Mouse (Mus musculus): ENCODE results near the gene Elfn1. TPM values are rescaled to one million over a fixed set of nuclear protein-coding genes. Genes with fewer than 3 reads are reported as not detected.

Gene Elfn1
- polyA plus RNA-seq, 1 experiment from 2014 or later = 0.24 TPM

DNA sequence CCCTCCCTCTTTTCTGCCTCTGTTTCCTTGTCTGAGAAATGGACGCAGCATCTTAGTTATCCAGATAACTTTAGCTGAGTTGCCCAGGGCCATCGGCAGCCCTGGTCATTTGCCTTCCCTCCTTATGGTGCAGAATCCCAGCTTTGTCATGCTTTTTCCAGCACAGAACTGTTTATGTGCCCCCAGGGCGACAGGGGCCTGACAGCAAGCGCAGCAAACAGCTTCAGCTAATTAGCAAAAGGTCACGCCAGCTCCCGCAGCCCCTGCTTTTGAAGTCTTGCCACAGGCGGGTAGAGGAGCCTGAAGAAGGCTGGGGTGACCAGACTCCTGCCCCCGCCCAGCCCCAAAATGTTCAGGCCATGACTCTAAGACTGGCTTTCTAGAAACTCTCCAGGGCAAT lies 41.6 kb downstream of the Elfn1 start:
- no peaks in the 10 kb centered on the region for H3K36me3 ChIP-seq
- H3K4me3 ChIP-seq (replicated peaks) = no peak overlapping the region
- H3K27ac ChIP-seq = no peak overlapping the region
- 74% methylated on average over 8 of the region's 8 CpGs for WGBS
- H3K4me2 ChIP-seq = no peak overlapping the region
- ATAC-seq (ENCODE audit: insufficient read depth, low FRiP score, low read depth) = no peak
- H3K9ac ChIP-seq = no peak overlapping the region
- H3K27me3 ChIP-seq (replicated peaks) = no peaks in the 10 kb centered on the region
- no peaks in the 10 kb centered on the region for H3K9me3 ChIP-seq
- H3K4me1 ChIP-seq = no peaks in the 10 kb centered on the region

- Histone ChIP-seq H3K4me2 (no peak overlapping the region), H3K9ac (no peak overlapping the region), H3K4me1 (no peaks in the 10 kb centered on the region), H3K27ac (no peak overlapping the region), H3K36me3 (no peaks in the 10 kb centered on the region), H3K27me3 (replicated peaks) (no peaks in the 10 kb centered on the region), H3K4me3 (replicated peaks) (no peak overlapping the region), H3K9me3 (no peaks in the 10 kb centered on the region)
- WGBS = 70% methylated on average over 11 of the region's 11 CpGs
- ATAC-seq (ENCODE audit: insufficient read depth, low FRiP score, low read depth) = no peak
Measured at GRCm38 (mm10) chr5:139949975-139950578, 42.3 kb downstream of the Elfn1 start.

- no peak overlapping the region for H3K4me3 ChIP-seq (replicated peaks)
- peak overlapping the region; percentile 40 for H3K4me2 ChIP-seq
- H3K27ac ChIP-seq = no peak overlapping the region; the same call in 1 of the 2 replicates
Measured at GRCm38 (mm10) chr5:139956859-139957258, 49.1 kb downstream of the Elfn1 start.

DNA sequence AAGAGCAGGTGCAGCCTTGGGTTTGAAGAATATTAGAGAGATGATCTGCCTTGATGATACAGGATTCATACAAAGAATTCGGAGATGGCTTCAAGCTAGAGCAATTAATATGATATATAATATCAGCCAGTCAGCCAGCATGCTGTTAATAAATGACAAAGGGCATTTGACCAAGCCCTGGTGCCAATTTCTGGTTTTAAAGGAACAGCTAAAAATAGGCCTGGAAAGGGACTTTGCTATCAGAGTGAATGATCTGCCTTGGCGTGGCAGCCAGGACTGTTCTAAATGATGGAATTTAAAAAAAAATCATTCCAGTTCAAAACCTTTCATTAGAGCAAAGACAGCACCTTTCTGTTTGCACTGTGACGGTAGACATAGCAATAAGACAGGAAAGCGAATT lies 52.0 kb downstream of the Elfn1 start:
- Histone ChIP-seq H3K27ac (no peak overlapping the region), H3K4me1 (peaks cover 16% of the 10 kb centered on the region), H3K9me3 (no peaks in the 10 kb centered on the region), H3K9ac (no peak overlapping the region), H3K4me2 (no peak overlapping the region), H3K4me3 (replicated peaks) (no peak overlapping the region), H3K36me3 (no peaks in the 10 kb centered on the region), H3K27me3 (replicated peaks) (no peaks in the 10 kb centered on the region)
- ATAC-seq (ENCODE audit: insufficient read depth, low FRiP score, low read depth) = no peak
- 84% methylated on average over 4 of the region's 4 CpGs for WGBS

More at GRCm38 (mm10) chr5:139956859-139957258, 49.1 kb downstream of the Elfn1 start:
- no peaks in the 10 kb centered on the region for H3K27me3 ChIP-seq (replicated peaks)
- H3K9ac ChIP-seq = no peak overlapping the region
- H3K36me3 ChIP-seq = no peaks in the 10 kb centered on the region
- H3K4me1 ChIP-seq = peaks cover 16% of the 10 kb centered on the region
- ATAC-seq (ENCODE audit: insufficient read depth, low FRiP score, low read depth) = peak; percentile 83
- no peaks in the 10 kb centered on the region for H3K9me3 ChIP-seq
- 12% methylated on average over 10 of the region's 10 CpGs for WGBS

DNA sequence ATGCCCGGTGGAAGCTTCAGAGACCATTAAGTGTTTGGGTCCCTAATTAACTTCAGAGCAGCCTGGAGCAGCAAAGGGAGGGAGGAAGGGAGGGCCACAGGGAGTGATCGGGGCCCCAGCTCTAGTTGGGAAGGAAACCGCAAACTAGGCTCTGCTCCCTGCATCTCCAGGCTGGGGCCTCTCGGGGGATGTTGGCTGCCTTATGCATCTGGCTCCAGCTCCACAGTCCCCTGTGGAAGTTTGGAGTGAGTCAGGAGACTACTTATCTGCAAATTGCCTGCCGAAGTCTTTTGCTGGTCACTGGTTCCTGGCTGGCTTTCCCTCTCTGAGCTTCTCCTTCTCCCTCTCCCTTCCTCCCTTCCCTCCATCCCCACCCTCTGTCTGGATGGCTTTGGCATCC lies 56.6 kb downstream of the Elfn1 start:
- Histone ChIP-seq H3K27ac (no peak overlapping the region), H3K36me3 (no peaks in the 10 kb centered on the region), H3K9me3 (no peaks in the 10 kb centered on the region), H3K27me3 (replicated peaks) (no peaks in the 10 kb centered on the region), H3K4me2 (no peak overlapping the region), H3K4me1 (no peaks in the 10 kb centered on the region), H3K4me3 (replicated peaks) (no peak overlapping the region), H3K9ac (no peak overlapping the region)
- WGBS = 40% methylated on average over 5 of the region's 5 CpGs
- ATAC-seq (ENCODE audit: insufficient read depth, low FRiP score, low read depth) = no peak

DNA sequence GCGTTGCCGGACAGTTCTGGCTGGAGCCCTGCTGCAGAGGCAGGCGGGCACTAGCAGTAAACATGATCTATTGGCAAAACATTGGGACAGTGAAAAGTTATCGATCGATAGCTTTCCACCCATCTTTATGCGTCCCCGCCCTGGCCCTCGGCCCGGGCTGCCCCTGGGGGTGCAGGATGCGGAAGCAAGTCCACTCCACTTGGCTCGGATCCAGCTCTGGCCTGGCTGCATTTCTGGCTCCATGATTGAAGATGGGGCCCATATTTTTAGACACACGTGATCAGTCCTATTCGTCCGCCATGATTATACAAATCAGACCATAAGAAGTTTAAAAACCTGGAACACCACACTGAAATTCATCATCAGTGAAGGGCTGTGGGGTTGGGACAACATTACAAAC lies 57.9 kb downstream of the Elfn1 start:
- no peak overlapping the region for H3K4me3 ChIP-seq (replicated peaks)
- no peaks in the 10 kb centered on the region for H3K27me3 ChIP-seq (replicated peaks)
- no peaks in the 10 kb centered on the region for H3K4me1 ChIP-seq
- ATAC-seq (ENCODE audit: insufficient read depth, low FRiP score, low read depth) = no peak
- no peak overlapping the region for H3K27ac ChIP-seq
- H3K36me3 ChIP-seq = no peaks in the 10 kb centered on the region
- no peak overlapping the region for H3K9ac ChIP-seq
- H3K4me2 ChIP-seq = no peak overlapping the region
- WGBS = 73% methylated on average over 14 of the region's 14 CpGs
- H3K9me3 ChIP-seq = no peaks in the 10 kb centered on the region

- no peak overlapping the region for H3K27ac ChIP-seq
- no peaks in the 10 kb centered on the region for H3K4me1 ChIP-seq
- H3K4me3 ChIP-seq (replicated peaks) = no peak overlapping the region
- H3K9me3 ChIP-seq = no peaks in the 10 kb centered on the region
- H3K4me2 ChIP-seq = no peak overlapping the region
- no peak for ATAC-seq (ENCODE audit: insufficient read depth, low FRiP score, low read depth)
- peaks cover 23% of the 10 kb centered on the region for H3K27me3 ChIP-seq (replicated peaks)
- WGBS = 68% methylated on average over 14 of the region's 14 CpGs
- no peak overlapping the region for H3K9ac ChIP-seq
- no peaks in the 10 kb centered on the region for H3K36me3 ChIP-seq
Measured at GRCm38 (mm10) chr5:139969151-139969948, 61.6 kb downstream of the Elfn1 start.

DNA sequence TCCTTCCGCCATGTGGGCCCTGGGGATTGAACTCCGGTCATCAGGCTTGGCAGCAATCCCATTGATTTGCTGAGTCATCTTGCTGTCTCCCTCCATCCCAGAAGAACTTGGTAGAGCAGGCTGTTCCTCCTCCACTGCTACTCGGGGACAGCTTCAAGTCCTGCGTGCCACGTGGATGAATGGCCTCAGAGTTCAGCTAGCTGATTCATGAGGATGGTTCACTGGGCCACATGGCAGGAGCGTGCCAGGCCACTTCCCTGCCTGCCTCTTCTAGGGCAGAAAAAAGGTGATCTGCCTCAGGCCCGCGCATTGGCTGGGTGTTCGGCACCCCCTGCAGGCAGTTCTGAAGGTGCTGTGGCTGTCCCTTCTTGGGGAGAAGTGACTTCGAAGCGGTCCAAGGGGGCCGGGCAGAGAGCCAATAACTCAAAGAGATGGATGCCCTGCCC lies 62.5 kb downstream of the Elfn1 start:
- Histone ChIP-seq H3K4me2 (no peak overlapping the region), H3K9ac (no peak overlapping the region), H3K27ac (no peak overlapping the region), H3K4me1 (no peaks in the 10 kb centered on the region), H3K27me3 (replicated peaks) (peaks cover 23% of the 10 kb centered on the region), H3K4me3 (replicated peaks) (no peak overlapping the region), H3K9me3 (no peaks in the 10 kb centered on the region), H3K36me3 (no peaks in the 10 kb centered on the region)
- ATAC-seq (ENCODE audit: insufficient read depth, low FRiP score, low read depth) = no peak
- 45% methylated on average over 12 of the region's 12 CpGs for WGBS

DNA sequence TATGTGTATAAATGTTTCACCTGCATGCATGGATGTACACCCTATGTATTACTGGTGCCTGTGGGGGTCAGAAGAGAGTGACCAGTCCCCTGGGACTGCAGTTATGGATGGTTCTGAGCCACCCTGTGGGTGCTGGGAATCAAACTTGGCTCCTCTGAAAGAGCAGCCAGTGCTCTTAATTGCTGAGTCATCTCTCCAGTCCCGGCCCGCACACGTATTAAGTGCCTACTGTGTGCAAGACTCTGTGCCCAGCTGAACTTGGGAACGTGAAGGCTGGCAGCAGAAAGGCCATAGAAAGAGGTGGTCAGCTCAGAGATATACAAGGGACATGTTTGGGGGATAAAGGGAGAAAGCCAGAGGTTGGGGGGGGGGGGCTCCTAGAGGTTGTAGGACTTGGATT lies 68.8 kb downstream of the Elfn1 start:
- Histone ChIP-seq H3K4me1 (no peaks in the 10 kb centered on the region), H3K4me2 (no peak overlapping the region), H3K9me3 (no peaks in the 10 kb centered on the region), H3K27me3 (replicated peaks) (peaks cover 25% of the 10 kb centered on the region), H3K27ac (no peak overlapping the region), H3K36me3 (no peaks in the 10 kb centered on the region), H3K4me3 (replicated peaks) (no peak overlapping the region), H3K9ac (no peak overlapping the region)
- ATAC-seq (ENCODE audit: insufficient read depth, low FRiP score, low read depth) = no peak
- WGBS = 76% methylated on average over 4 of the region's 4 CpGs

DNA sequence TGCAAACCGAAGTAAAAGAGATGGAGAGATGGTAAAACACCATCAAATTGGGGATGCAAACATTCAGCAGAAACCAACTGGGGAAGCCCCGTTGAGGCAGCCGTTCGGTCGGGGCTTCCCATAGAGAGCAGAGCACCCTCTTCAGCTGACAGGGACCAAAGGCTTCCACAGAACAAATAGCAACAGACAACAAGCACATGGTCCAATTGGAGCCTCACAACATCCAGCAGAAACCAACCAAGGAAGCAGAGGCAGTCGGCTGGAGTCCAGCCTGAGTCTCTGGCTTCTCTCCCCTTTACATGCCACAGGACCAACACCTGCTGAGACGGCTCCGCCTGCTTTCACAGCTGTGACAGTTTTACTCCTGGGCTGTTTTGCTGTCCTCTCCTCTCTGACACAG lies 69.7 kb downstream of the Elfn1 start:
- Histone ChIP-seq H3K27me3 (replicated peaks) (peaks cover 16% of the 10 kb centered on the region), H3K9ac (no peak overlapping the region), H3K4me3 (replicated peaks) (no peak overlapping the region), H3K36me3 (no peaks in the 10 kb centered on the region), H3K4me2 (no peak overlapping the region), H3K27ac (no peak overlapping the region), H3K9me3 (no peaks in the 10 kb centered on the region), H3K4me1 (no peaks in the 10 kb centered on the region)
- 28% methylated on average over 8 of the region's 8 CpGs for WGBS
- ATAC-seq (ENCODE audit: insufficient read depth, low FRiP score, low read depth) = no peak

GRCm38 (mm10) chr5:139978525-139979276 lies 71.0 kb downstream of the Elfn1 start:
- Histone ChIP-seq H3K27ac (no peak overlapping the region), H3K9ac (no peak overlapping the region), H3K36me3 (no peaks in the 10 kb centered on the region), H3K4me1 (no peaks in the 10 kb centered on the region), H3K4me3 (replicated peaks) (no peak overlapping the region), H3K27me3 (replicated peaks) (0 out of 2 replicates have a peak, but pooled peaks cover 5% of the 10 kb centered on the region), H3K9me3 (no peaks in the 10 kb centered on the region), H3K4me2 (no peak overlapping the region)
- no peak for ATAC-seq (ENCODE audit: insufficient read depth, low FRiP score, low read depth)
- 5% methylated on average over 13 of the region's 13 CpGs for WGBS

GRCm38 (mm10) chr5:139979371-139979770 lies 71.6 kb downstream of the Elfn1 start:
- Histone ChIP-seq H3K36me3 (no peaks in the 10 kb centered on the region), H3K9me3 (no peaks in the 10 kb centered on the region), H3K27ac (no peak overlapping the region), H3K4me3 (replicated peaks) (no peak overlapping the region), H3K4me1 (no peaks in the 10 kb centered on the region), H3K9ac (no peak overlapping the region), H3K27me3 (replicated peaks) (0 out of 2 replicates have a peak, but pooled peaks cover 3% of the 10 kb centered on the region), H3K4me2 (no peak overlapping the region)
- WGBS = 79% methylated on average over 9 of the region's 9 CpGs
- ATAC-seq (ENCODE audit: insufficient read depth, low FRiP score, low read depth) = no peak
